Mouse (Mus musculus) granulocyte monocyte progenitor cell, adult 5-6 weeks (primary cell): ENCODE measurements around the gene Dcxr. TPM values are rescaled to one million over a fixed set of nuclear protein-coding genes. Genes with fewer than 3 reads are reported as not detected.
"Not testable (repeated sequence)": the region's sequence is repeated elsewhere in the genome, so short reads cannot be mapped to it uniquely, and the experiment has no call there.

ENCODE experiments used
- ATAC-seq: replicated peaks from 2 replicates; pipeline ENCODE4 v1.8.0; 2016; ENCODE audit warnings: mild to moderate bottlenecking, moderate TSS enrichment, inconsistent platforms; ENCODE audit not compliant: poor library complexity, severe bottlenecking
- total RNA-seq, 2 experiments: library from RNA; stranded (forward) in 1 of 2; stranded (reverse) in 1 of 2; fragments of 200-712, 200-1000 nt in 1 of 2; fragments of >200 nt in 1 of 2; fragmentation: Nextera tagmentation in 1 of 2; gene quantifications; 2 replicates each; pipeline ENCODE4 v1.2.3; 2014 to 2017

Gene Dcxr
- total RNA-seq, 2 experiments from 2014 or later, result 14.5 to 24.1 TPM

DNA sequence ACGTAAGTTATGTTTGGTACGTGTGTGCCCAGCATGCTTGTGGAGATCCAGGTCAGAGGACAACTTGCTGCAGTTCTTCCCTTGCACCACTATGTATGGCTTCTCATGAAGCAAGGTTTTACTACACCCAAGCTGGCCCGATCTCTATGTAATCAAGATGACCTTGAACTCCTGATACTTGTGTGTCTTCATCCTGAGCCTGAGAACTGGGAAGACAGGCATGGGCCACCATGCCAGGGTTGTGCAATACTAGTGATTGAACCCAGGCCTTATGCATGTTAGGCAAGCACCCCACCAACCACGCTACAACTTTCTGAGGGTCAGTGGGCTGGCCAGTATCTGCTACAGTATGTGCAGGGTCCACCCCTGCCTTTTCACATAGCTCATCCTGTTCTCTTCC is 50.1 kb downstream of the Dcxr start:
- no peak for ATAC-seq

DNA sequence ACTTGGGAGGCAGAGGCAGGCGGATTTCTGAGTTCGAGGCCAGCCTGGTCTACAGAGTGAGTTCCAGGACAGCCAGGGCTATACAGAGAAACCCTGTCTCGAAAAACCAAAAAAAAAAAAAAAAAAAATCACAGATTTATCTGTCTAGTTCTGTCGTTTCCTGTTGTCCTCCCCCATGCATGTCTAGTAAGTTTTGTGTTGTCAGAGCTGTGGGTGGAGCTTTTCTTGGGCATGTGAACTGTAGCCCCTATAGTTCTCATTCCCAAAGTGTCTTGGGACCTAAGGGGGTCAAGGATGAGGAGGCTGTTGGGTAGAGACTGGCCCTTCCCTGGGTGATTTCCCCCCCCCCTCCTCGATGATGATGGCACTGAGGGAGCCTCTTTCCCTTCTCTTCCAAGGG is 51.2 kb downstream of the Dcxr start:
- ATAC-seq, result not testable (repeated sequence)

Other genes starting within 250 kb of the Dcxr start
- gene Mrpl12, start 242.7 kb downstream of the Dcxr start, total RNA-seq (2014; fragmentation: Nextera tagmentation), result 113 and 121 TPM in 2 replicates
- gene Mrpl12, start 242.7 kb downstream of the Dcxr start, total RNA-seq (2017), result 131 and 159 TPM in 2 replicates
- 20.6 and 21.3 TPM in 2 replicates for gene Slc25a10, start 235.4 kb downstream of the Dcxr start, total RNA-seq (2014; fragmentation: Nextera tagmentation)
- 20.5 and 26.2 TPM in 2 replicates for gene Slc25a10, start 235.4 kb downstream of the Dcxr start, total RNA-seq (2017)
- not detected in 2 replicates for gene Gcgr, start 196.6 kb downstream of the Dcxr start, total RNA-seq (2014; fragmentation: Nextera tagmentation)
- gene Gcgr, start 196.6 kb downstream of the Dcxr start, total RNA-seq (2017), result not detected in 2 replicates
- gene Mcrip1, start 177.6 kb downstream of the Dcxr start, total RNA-seq (2014; fragmentation: Nextera tagmentation), result 64.7 and 75.8 TPM in 2 replicates
- gene Mcrip1, start 177.6 kb downstream of the Dcxr start, total RNA-seq (2017), result 23.1 and 23.4 TPM in 2 replicates
- not detected in 2 replicates for gene Ppp1r27, start 176.1 kb downstream of the Dcxr start, total RNA-seq (2014; fragmentation: Nextera tagmentation)
- gene Ppp1r27, start 176.1 kb downstream of the Dcxr start, total RNA-seq (2017), result not detected in 2 replicates
- 864 and 921 TPM in 2 replicates for gene P4hb, start 154.0 kb downstream of the Dcxr start, total RNA-seq (2014; fragmentation: Nextera tagmentation)
- 1,372 and 1,702 TPM in 2 replicates for gene P4hb, start 154.0 kb downstream of the Dcxr start, total RNA-seq (2017)
- 514 and 552 TPM in 2 replicates for gene Arhgdia, start 145.7 kb downstream of the Dcxr start, total RNA-seq (2014; fragmentation: Nextera tagmentation)
- gene Arhgdia, start 145.7 kb downstream of the Dcxr start, total RNA-seq (2017), result 163 and 168 TPM in 2 replicates
- gene Alyref, start 128.9 kb downstream of the Dcxr start, total RNA-seq (2014; fragmentation: Nextera tagmentation), result 161 and 171 TPM in 2 replicates
- 315 and 430 TPM in 2 replicates for gene Alyref, start 128.9 kb downstream of the Dcxr start, total RNA-seq (2017)
- gene Anapc11, start 128.9 kb downstream of the Dcxr start, total RNA-seq (2014; fragmentation: Nextera tagmentation), result 80.9 and 96.2 TPM in 2 replicates
- 26.9 and 27.0 TPM in 2 replicates for gene Anapc11, start 128.9 kb downstream of the Dcxr start, total RNA-seq (2017)
- gene Npb, start 118.8 kb downstream of the Dcxr start, total RNA-seq (2014; fragmentation: Nextera tagmentation), result not detected in 2 replicates
- gene Npb, start 118.8 kb downstream of the Dcxr start, total RNA-seq (2017), result not detected in 2 replicates
- 48.1 and 70.3 TPM in 2 replicates for gene Pcyt2, start 109.3 kb downstream of the Dcxr start, total RNA-seq (2014; fragmentation: Nextera tagmentation)
- gene Pcyt2, start 109.3 kb downstream of the Dcxr start, total RNA-seq (2017), result 21.9 and 35.5 TPM in 2 replicates
- gene Sirt7, start 102.0 kb downstream of the Dcxr start, total RNA-seq (2014; fragmentation: Nextera tagmentation), result 66.1 and 81.1 TPM in 2 replicates
- 57.4 and 75.0 TPM in 2 replicates for gene Sirt7, start 102.0 kb downstream of the Dcxr start, total RNA-seq (2017)
- 28.7 and 37.0 TPM in 2 replicates for gene Mafg, start 93.7 kb downstream of the Dcxr start, total RNA-seq (2014; fragmentation: Nextera tagmentation)
- gene Mafg, start 93.7 kb downstream of the Dcxr start, total RNA-seq (2017), result 30.2 and 36.6 TPM in 2 replicates
- gene Pycr1, start 83.5 kb downstream of the Dcxr start, total RNA-seq (2014; fragmentation: Nextera tagmentation), result 14.6 and 15.9 TPM in 2 replicates
- gene Pycr1, start 83.5 kb downstream of the Dcxr start, total RNA-seq (2017), result 4.6 and 8.9 TPM in 2 replicates
- gene Myadml2, start 79.1 kb downstream of the Dcxr start, total RNA-seq (2014; fragmentation: Nextera tagmentation), result not detected in 2 replicates
- gene Myadml2, start 79.1 kb downstream of the Dcxr start, total RNA-seq (2017), result 0.69 and 1.9 TPM in 2 replicates
- not detected in 2 replicates for gene Notum, start 66.1 kb downstream of the Dcxr start, total RNA-seq (2014; fragmentation: Nextera tagmentation)
- gene Notum, start 66.1 kb downstream of the Dcxr start, total RNA-seq (2017), result not detected in 2 replicates
- 44.6 and 84.7 TPM in 2 replicates for gene Aspscr1, start 54.3 kb downstream of the Dcxr start, total RNA-seq (2014; fragmentation: Nextera tagmentation)
- 29.0 and 33.5 TPM in 2 replicates for gene Aspscr1, start 54.3 kb downstream of the Dcxr start, total RNA-seq (2017)
- 99.2 and 129 TPM in 2 replicates for gene Cenpx, start 13.5 kb downstream of the Dcxr start, total RNA-seq (2014; fragmentation: Nextera tagmentation)
- 110 and 151 TPM in 2 replicates for gene Cenpx, start 13.5 kb downstream of the Dcxr start, total RNA-seq (2017)
- gene Lrrc45, start 13.4 kb downstream of the Dcxr start, total RNA-seq (2014; fragmentation: Nextera tagmentation), result 16.7 and 35.0 TPM in 2 replicates
- gene Lrrc45, start 13.4 kb downstream of the Dcxr start, total RNA-seq (2017), result 30.6 and 46.2 TPM in 2 replicates
- gene Rac3, start 5.8 kb downstream of the Dcxr start, total RNA-seq (2014; fragmentation: Nextera tagmentation), result 2.1 and 5.1 TPM in 2 replicates
- gene Rac3, start 5.8 kb downstream of the Dcxr start, total RNA-seq (2017), result 1.1 TPM in 2 replicates
- gene Cbr2, start 4.8 kb upstream of the Dcxr start, total RNA-seq (2014; fragmentation: Nextera tagmentation), result not detected in 2 replicates
- not detected in 2 replicates for gene Cbr2, start 4.8 kb upstream of the Dcxr start, total RNA-seq (2017)
- gene Hmga1b, start 35.5 kb upstream of the Dcxr start, total RNA-seq (2014; fragmentation: Nextera tagmentation), result 12.8 and 179 TPM in 2 replicates
- gene Hmga1b, start 35.5 kb upstream of the Dcxr start, total RNA-seq (2017), result 16.3 and 157 TPM in 2 replicates
- gene Rfng, start 56.9 kb upstream of the Dcxr start, total RNA-seq (2014; fragmentation: Nextera tagmentation), result 23.8 TPM in 2 replicates
- 3.1 and 4.7 TPM in 2 replicates for gene Rfng, start 56.9 kb upstream of the Dcxr start, total RNA-seq (2017)
- gene Gps1, start 57.0 kb upstream of the Dcxr start, total RNA-seq (2014; fragmentation: Nextera tagmentation), result 82.5 and 83.6 TPM in 2 replicates
- gene Gps1, start 57.0 kb upstream of the Dcxr start, total RNA-seq (2017), result 91.8 and 116 TPM in 2 replicates
- gene Dus1l, start 69.1 kb upstream of the Dcxr start, total RNA-seq (2014; fragmentation: Nextera tagmentation), result 48.2 and 60.7 TPM in 2 replicates
- gene Dus1l, start 69.1 kb upstream of the Dcxr start, total RNA-seq (2017), result 63.0 and 74.8 TPM in 2 replicates
- gene Fasn, start 97.3 kb upstream of the Dcxr start, total RNA-seq (2014; fragmentation: Nextera tagmentation), result 79.3 and 146 TPM in 2 replicates
- 45.2 and 59.7 TPM in 2 replicates for gene Fasn, start 97.3 kb upstream of the Dcxr start, total RNA-seq (2017)
- gene Ccdc57, start 205.6 kb upstream of the Dcxr start, total RNA-seq (2014; fragmentation: Nextera tagmentation), result 4.6 and 5.2 TPM in 2 replicates
- 5.6 and 6.9 TPM in 2 replicates for gene Ccdc57, start 205.6 kb upstream of the Dcxr start, total RNA-seq (2017)
- 5.0 and 11.3 TPM in 2 replicates for gene Slc16a3, start 221.2 kb upstream of the Dcxr start, total RNA-seq (2014; fragmentation: Nextera tagmentation)
- gene Slc16a3, start 221.2 kb upstream of the Dcxr start, total RNA-seq (2017), result 4.1 and 4.7 TPM in 2 replicates